Mouse (Mus musculus) T-helper 2 cell (primary cell): Measurements from ENCODE around the gene Irf3.

Source experiments
- in situ Hi-C: fragments of 300-600 bp; cut with MboI, MseI; formaldehyde crosslinking; loops from one replicate; pipeline ENCODE4 v1.15.1; 2025; ENCODE audit warnings: high pct_unique_total_duplicates

Gene Irf3

DNA sequence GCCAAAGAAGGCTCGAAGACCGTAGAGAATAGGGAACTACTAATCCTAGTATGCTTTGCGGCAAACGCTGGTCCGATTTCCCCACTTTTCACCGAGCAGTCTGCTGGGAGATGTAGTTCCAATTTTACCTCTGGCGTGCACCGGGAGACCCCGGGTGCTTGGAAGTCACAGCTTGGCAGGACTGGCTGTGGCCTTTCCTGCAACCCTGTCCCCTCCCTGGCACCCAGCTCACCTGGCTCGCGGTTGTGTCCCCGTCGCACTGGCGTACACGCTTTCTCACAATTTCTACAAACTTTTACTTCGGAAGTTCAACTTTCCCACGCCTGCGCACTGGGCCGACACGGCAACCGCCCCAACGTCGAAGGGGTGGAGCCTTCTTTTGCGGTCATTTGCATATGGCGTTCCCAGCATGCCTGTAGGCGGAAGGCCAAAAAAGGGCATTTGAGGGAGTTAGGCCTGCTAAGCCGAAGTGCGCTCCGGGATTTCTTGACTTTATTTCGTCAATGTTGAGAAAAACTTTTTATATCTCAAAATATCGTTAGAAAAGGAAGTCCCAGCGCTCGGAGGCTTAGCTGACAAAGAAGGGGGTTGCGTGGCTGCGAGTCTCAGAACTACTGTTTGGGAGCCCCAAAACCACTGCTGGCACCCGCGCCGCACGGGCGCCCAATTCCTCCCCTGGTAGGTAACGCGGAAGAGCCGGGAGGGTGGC lies at the start of gene Irf3:
Irf3 (plus strand) TSS at position 418 of the 709 bp plus-strand sequence.
- in situ Hi-C loops, result no loop called here

DNA sequence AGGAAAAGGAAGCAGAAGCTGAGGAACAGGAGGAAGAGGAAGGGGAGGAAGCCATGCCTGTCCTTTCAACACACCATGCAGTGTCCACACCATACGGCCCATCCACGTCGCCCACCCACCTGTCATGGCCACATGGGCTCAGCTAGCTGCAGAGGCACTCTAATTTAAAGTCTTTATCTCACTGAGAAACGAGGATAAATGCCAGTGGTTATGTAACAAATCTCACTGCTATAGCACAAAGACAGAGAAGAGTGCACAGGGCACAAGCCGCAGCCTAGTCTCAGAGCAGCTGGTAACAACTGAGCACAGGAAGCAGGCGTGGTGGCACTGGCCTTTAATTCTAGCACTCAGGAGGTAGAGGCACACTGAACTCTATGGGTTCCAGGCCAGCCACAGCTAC lies 47.5 kb upstream of the Irf3 start:
- in situ Hi-C loops, result loop anchor here (10.0 kb wide), 1 partner anchor 225 kb away; no protein-coding TSS in a partner anchor

DNA sequence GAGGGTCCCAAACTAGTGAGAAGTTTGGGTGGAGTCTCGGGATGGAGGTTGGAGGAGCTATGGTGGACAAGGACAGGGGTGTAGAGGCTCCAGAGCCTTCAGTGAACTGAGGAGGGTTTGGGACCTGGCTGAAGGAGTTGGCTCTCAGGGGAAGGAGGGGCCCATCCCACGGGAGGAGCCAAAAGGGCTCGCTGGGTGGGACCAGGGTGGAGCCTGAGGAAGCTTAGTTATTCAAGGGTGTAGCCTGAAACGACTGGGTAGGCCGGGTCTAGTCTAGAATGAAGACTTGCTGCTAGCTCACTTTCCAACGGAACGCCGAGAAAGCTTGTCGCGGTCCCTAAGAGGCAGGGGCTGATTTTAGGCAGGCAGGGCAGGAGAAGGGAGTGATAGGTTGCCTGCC lies 45.5 kb upstream of the Irf3 start:
- in situ Hi-C loops, result loop anchor here (10.0 kb wide), 1 partner anchor 227 kb away; no protein-coding TSS in a partner anchor

DNA sequence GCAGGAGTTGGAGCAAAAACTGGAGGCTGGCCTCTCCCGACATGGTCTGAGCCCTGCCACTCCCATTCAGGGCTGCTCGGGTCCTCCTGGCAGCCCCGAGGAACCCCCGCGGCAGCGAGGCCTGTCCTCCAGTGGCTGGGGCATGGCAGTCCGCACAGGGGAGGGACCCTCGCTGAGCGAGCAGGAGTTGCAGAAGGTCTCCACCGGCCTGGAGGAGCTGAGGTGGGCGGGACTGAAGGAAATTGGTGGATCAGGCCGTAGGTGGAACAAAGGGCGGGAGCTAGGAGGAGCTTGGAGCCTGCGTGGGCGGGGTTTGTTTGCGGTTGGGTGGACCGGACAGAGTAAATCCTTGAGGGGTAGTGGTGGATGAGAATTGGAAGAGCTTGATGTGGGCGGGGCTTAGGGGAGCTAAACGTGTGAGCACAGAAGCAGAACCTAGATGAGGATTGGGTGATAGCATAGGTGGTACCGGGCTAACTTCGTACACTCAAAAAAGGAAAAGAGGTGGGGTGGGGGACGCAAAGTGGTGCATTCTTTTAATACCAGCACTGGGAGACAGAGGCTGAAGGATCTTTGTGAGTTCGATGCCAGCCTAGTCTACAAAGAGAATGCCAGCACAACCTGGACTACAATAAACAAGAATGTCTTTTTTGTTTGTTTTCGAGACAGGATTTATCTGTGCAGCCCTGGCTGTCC lies 44.7 kb upstream of the Irf3 start:
- in situ Hi-C loops, result loop anchor here (10.0 kb wide), 1 partner anchor 228 kb away; no protein-coding TSS in a partner anchor

DNA sequence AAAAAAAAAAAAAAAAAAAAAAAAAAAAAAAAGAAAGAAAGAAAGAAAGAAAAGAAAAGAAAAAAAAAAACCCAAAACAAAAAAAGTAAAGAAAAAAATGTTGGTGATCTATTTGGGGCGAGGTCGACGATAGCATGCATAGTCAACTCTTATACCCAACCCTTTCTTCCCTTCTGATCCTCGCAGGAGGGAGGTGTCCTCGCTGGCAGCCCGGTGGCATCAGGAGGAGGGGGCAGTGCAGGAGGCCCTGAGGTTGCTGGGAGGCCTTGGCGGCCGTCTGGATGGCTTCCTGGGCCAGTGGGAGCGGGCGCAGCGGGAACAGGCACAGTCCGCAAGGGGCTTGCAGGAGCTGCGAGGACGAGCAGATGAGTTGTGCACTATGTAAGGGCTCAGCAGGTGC lies 43.9 kb upstream of the Irf3 start:
- in situ Hi-C loops, result loop anchor here (10.0 kb wide), 1 partner anchor 229 kb away; no protein-coding TSS in a partner anchor

DNA sequence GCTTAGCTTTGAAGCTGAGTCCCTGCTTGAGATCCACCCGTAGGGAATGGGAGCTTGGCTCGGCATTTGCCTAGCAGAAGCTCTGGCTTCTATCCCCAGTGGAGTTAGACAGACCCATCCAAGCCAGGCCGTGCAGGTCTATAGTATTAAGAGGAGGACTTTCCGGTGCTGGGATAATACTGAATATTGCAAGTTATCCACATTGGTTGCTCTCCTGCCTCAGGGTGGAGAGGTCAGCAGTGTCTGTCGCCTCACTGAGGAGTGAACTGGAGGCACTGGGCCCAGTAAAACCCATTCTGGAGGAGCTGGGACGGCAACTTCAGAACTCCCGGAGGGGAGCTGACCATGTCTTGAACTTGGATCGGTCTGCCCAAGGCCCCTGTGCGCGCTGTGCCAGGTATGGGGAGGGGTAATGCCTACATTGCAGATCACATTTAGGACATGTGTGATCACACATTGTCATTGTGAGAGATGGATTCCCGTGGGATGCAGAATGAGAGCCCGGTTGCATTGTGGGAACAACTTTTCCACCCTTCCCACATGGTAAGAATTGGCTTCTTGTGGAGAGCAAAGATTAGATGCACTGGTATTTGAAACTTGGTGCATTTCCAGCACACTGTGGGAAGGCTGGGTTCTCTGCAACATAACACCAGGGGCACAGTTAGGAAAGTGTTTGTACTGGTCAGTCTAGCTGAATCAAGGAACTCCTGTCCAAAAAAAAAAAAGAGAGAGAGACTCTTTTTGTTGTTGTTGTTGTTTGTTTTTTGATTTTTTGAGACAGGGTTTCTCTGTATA lies 43.2 kb upstream of the Irf3 start:
- in situ Hi-C loops, result loop anchor here (10.0 kb wide), 1 partner anchor 229 kb away; no protein-coding TSS in a partner anchor

DNA sequence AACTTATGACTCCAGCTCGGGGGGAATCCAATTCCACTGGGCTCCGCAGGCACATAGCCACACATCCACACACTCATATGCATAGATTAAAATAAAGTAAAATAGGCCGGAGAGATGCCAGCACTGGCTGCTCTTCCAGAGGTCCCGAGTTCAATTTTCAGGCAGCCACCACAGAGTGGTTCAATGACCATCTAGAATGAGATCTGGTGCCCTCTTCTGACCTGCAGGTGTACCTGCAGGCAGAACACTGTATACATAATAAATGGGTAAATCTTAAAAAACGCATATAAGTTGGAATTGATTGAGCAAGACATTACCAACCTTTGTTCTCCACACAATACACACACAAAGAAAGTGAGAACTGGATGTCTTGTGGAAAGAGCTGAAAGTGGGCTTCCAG lies 41.8 kb upstream of the Irf3 start:
- in situ Hi-C loops, result loop anchor here (5.0 to 10.0 kb wide), 2 partner anchors 38 to 231 kb away; no protein-coding TSS in a partner anchor

DNA sequence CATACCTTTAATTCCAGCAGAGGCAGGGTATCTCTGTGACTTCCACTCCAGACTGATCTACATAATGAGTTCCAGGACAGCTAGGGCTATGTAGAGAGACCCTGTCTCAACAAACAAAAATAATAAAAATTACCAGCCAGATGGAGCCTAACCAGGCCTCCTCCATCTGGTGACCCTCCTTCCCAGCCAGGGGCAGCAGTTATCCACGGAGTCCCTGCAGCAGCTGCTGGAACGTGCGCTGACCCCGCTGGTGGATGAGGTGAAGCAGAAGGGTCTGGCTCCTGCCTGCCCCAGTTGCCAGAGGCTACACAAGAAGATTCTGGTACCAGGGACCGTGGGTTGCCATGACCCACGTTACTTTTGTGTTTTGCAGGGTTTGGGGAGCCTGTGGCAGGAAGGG lies 41.2 kb upstream of the Irf3 start:
- in situ Hi-C loops, result loop anchor here (5.0 to 10.0 kb wide), 2 partner anchors 39 to 231 kb away; no protein-coding TSS in a partner anchor

DNA sequence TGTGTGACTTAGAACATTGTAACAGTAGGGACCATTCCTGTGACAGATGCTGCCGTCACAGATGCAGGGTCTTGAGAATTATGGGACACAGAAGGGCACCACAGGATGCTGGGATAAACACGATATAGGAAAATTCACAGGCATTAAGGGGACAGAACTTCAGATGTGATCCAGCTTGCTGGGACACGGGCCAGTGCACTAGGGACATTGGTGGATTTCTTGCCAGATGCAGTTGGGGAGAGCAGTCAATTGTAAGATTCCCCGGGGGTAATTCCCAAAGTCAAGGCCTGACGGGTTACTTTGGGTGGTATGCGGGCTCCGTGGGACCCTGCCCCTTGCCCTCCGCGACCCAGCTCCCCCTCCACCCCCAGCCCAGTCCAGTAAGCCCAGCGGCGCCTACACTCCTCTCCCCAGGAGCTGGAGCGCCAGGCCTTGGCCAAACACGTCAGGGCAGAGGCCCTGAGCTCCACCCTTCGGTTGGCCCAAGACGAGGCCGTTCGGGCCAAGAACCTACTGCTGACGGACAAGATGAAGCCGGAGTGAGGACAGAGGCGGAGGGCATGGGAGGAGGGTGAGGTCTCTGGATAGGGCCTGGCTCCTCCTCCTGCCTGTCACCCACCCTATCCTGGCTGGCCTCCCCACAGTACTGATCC lies 40.1 kb upstream of the Irf3 start:
- in situ Hi-C loops, result loop anchor here (5.0 to 10.0 kb wide), 2 partner anchors 40 to 233 kb away; no protein-coding TSS in a partner anchor

DNA sequence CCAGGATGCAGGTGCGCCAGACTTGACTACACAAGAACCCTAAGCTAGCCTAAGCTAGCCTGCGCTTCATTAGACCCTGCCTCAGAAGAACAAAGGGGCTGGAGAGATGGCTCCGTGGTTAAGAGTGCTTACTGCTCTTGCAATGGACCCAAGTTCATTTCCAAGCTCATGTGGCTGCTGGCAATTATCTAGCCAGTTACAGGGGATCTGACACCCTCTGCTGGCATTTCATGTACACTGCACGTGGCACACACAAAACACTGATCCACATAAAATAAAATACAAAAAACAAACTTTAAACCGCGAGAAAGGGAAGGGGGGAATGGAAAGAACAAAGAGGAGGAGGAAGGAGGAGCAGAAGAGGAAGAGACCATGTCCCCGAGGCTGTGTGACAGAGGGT lies 39.2 kb upstream of the Irf3 start:
- in situ Hi-C loops, result loop anchor here (5.0 to 10.0 kb wide), 2 partner anchors 41 to 233 kb away; no protein-coding TSS in a partner anchor

DNA sequence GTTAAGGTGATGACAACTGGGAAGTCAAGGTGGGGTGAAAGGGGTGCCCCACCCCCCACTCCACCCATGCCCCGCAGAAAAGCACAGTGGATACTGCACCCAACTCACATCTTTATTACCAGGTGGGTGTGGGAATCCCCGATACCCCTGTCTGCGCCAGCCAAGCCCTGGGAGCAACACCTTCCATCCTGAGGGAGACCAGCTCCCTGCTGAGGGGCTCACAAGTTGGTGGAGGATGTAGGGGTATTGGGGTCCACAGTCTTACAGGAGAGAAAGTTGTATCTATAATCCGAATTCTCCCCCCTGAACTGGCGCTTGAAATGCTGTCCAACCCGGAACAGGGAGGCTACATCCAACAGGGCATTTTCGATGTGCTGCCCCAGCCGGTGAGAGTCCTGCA lies 38.2 kb upstream of the Irf3 start:
- in situ Hi-C loops, result loop anchor here (5.0 to 10.0 kb wide), 2 partner anchors 42 to 234 kb away; no protein-coding TSS in a partner anchor

DNA sequence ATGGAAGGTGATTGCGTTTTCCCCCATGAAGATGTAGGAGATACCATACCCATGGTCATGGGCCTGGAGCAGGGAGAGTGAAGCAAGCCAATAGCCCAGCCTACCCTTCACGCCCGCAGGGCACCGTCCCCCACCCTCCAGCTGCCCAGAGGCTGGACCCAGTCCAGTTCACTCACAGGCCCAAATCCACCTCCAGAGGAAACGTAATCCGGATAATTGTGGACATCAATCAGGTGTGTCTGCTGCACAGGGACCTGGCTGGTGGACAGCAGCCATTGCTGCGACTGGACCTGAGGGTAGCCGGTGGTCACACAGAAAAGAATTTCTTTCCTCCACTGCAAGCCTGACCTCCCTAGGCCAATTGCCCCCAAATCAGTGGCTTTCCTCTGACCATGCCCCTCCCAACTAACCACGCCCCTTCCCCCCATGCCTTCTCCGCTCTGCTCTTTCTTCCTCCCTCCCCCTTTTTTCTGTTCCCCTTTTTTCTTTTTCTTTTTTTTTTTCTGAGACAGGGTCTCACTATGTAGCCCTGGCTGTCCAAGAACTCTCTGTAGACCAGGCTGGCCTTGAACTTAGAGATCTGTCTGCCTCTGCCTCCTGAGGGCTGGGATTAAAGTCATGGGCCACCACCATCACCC lies 37.5 kb upstream of the Irf3 start:
- in situ Hi-C loops, result loop anchor here (5.0 to 10.0 kb wide), 2 partner anchors 43 to 235 kb away; no protein-coding TSS in a partner anchor

DNA sequence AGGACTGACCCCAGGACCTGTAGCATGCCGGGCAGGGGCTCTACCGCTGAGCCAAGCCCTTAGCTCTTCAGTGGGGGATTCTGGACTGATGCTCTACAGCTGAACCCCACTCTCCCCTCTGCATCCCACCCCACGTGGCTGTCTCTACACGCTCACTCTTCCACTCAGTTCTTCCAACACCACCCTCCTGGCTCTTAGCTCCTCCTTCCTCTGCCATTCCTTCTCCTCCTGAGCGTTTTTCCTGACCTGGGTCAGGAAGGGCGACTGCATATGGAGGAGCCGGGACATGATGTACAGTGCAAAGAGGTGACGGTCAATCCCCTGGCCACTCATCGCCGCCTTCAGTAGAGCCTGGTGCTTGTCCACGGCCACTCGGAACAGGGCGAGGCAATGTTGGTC lies 36.9 kb upstream of the Irf3 start:
- in situ Hi-C loops, result no loop called here

DNA sequence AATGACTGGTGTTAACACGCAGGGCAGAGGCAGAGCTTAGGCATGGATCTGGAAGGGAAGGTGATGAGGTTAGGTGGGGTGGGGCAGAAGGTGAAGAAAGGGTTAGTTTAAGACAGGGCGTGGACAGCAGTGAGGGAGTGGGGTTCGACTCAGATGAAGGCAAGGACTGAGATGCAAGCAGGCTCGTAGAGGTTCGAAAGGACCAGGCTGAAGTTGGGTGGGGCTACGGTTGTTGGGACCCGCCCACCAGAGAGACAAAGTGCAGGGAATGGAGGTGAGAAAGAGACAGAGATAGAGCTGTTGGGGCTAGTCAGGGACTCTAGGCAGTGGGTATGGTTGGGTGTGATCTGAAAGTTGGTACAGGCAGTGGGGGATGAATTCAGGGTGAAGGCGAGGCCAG lies 35.1 kb upstream of the Irf3 start:
- in situ Hi-C loops, result no loop called here

DNA sequence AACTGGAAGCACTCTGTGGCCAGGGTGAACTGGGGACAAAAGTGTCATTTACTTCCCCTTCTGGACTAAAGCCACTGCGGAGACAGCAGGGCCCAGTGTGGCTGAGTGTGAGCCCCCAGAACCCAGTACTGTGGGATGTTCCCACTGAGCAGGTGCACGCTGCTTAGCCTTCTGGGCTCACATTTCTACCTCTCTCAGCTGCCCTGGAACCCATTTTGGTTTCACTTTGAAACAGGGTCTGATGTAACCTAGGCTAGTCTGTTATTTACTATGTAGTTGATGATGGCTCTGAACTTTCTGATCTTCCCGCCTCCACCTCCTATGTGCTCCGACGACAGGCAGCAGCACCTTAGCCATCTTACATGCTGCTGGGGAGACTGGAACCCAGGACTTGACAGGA lies 34.6 kb upstream of the Irf3 start:
- in situ Hi-C loops, result no loop called here

DNA sequence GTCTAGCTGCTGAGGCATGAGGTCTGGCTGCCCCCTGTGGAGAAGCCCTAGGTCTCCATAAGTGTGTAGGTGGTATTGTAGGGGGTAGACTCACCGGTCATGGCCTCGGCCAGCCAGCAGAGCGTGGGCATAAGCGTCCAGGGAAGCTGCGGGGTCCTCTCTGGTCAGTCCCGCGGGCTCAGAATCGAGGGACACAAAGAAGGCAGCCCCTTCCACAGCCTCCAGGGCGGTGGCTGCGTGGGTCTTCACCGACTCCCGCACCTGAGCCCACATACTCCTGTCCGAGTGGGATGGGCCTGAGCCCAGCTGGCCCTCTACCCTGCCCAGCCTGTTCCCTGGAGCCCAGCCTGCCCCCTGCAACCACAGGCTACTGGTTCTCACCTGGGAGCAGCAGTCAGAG lies 32.5 kb upstream of the Irf3 start:
- in situ Hi-C loops, result no loop called here

DNA sequence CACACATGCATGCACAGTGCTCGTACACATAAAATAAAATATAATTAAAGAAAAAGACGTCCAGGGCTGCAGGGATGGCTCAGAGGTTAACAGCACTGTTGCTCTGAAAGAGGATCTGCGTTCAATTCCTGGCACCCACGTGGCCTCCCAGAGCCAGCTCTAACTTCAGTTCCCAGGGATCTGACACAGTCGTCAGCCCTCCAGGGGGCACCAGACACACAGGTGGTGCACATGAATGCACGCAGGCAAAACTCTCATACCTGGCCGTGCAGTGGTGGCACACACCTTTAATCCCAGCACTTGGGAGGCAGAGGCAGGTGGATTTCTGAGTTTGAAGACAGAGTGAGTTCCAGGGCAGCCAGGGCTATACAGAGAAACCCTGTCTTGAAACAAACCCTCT lies 31.5 kb upstream of the Irf3 start:
- in situ Hi-C loops, result no loop called here

DNA sequence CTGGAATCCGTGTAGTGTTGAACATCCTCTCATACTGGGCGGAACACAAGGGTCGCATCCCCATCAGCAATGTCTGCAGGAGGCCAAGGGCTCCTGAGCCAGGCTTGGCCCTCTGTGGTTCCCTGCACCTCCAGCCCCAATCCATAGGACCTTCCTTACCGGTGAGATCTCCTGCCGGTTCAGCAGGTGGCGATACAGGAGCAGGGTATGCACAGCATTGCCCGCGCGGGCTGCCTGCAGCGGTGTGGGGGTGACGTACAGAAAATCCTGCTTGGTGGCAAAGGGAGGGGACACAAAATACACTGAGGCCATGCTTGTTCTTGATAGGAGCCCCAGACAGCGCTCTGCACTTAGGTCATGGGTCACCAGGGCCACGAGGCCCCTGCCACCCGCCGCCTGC lies 30.8 kb upstream of the Irf3 start:
- in situ Hi-C loops, result no loop called here

DNA sequence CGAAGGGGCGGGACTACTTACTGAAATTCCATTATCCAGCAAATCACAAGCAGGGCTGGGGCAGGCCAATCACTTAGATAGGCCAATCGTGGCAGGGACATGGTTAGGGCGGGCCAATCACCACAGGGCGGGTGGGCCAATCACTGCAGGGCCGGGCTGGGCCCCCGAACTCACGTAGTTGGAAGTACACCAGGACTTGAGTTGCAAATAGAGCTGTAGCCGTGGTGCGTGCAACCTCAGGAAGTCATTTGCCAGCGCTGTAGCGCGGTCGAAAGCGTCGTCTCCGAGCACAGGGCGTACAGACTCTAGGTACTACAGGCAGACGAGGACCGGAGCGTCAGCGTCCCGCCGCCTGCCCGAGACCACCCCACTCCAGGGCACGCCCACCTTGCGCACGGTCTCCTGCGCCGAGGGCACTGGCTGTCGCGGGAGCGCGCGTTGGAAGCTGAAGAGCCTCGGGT lies 27.2 kb upstream of the Irf3 start:
- in situ Hi-C loops, result no loop called here

DNA sequence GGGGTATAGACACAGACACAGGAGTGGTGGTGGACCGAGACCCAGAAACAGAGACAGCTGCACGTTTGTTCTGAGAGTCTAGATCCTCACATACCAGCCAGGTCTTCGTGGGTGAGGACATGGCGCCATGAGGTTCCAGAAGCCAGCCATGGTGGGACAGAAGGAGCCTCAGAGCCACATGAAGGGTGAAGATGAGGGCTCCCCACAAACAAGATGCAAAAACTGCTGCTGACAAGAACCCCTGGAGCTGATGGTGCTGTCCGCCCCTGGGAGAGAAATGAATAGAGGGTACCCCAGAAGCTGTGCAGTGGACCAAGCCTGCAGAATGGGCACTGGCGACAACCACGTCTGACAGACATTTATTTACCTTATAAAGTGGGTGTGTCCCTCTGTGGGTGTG lies 26.3 kb upstream of the Irf3 start:
- in situ Hi-C loops, result no loop called here
